Mouse (Mus musculus) limb, embryonic 14.5 days (tissue): ENCODE data around the gene Aldh1a7. TPM values are rescaled to one million over a fixed set of nuclear protein-coding genes. Genes with fewer than 3 reads are reported as not detected.

Experiments
- ATAC-seq: fragments of 200-750 bp; cut with Nextera tagmentation; 2 replicates; pipeline ENCODE4 v1.8.0; 2017; ENCODE audit warnings: low read depth, moderate number of reproducible peaks, moderate TSS enrichment; ENCODE audit not compliant: low FRiP score
- DNase-seq: peaks from one replicate; pipeline ENCODE4 v3.0.0-alpha.2; 2015; ENCODE audit warnings: low spot score
- H3K27ac ChIP-seq: fragments of 300-500 bp; sonication (generic); replicated peaks from 2 replicates; pipeline ENCODE4 v1.5.1; 2014; ENCODE audit warnings: low read depth, mild to moderate bottlenecking, low read length, moderate library complexity, mixed read lengths
- H3K27me3 ChIP-seq: fragments of 300-500 bp; sonication (generic); 2 replicates; pipeline ENCODE4 v1.6.1; 2014; ENCODE audit warnings: low read length, mixed read lengths; ENCODE audit not compliant: control insufficient read depth, insufficient read depth
- H3K36me3 ChIP-seq: fragments of 300-500 bp; sonication (generic); 2 replicates; pipeline ENCODE4 v1.6.1; 2014; ENCODE audit warnings: mild to moderate bottlenecking, low read length, moderate library complexity, mixed read lengths; ENCODE audit not compliant: control insufficient read depth, insufficient read depth
- H3K4me1 ChIP-seq: fragments of 300-500 bp; sonication (generic); 2 replicates; pipeline ENCODE4 v1.6.1; 2014; ENCODE audit warnings: antibody characterized with exemption, low read length, mixed read lengths; ENCODE audit not compliant: control insufficient read depth, insufficient read depth
- H3K4me2 ChIP-seq: fragments of 300-500 bp; sonication (generic); replicated peaks from 2 replicates; pipeline ENCODE4 v1.6.1; 2014; ENCODE audit warnings: low read depth, mild to moderate bottlenecking, low read length, moderate library complexity; ENCODE audit not compliant: severe bottlenecking
- H3K4me3 ChIP-seq: fragments of 300-500 bp; sonication (generic); replicated peaks from 2 replicates; pipeline ENCODE4 v1.5.1; 2014; ENCODE audit warnings: low read length
- H3K9ac ChIP-seq: fragments of 300-500 bp; sonication (generic); 2 replicates; pipeline ENCODE4 v1.6.1; 2014; ENCODE audit warnings: mild to moderate bottlenecking, low read depth, low read length, moderate library complexity; ENCODE audit not compliant: severe bottlenecking
- H3K9me3 ChIP-seq: fragments of 300-500 bp; sonication (generic); 2 replicates; pipeline ENCODE4 v1.6.1; 2016; ENCODE audit warnings: low read length; ENCODE audit not compliant: control insufficient read depth
- POLR2A ChIP-seq: fragments of 200-500 bp; IDR thresholded peaks from 2 replicates; pipeline ENCODE4 v1.8.0; 2012; ENCODE audit warnings: inconsistent platforms, mild to moderate bottlenecking, moderate library complexity, borderline replicate concordance; ENCODE audit not compliant: insufficient read depth, insufficient read length; ENCODE audit errors: extremely low read depth
- WGBS: fragments of 180-500 bp; shearing (Covaris S2); extraction: QIAGEN DNeasy Blood & Tissue Kit; methylation state at CpG from one replicate; pipeline ENCODE4 v1.1.7; 2014; 5-methylcytosine and 5-hydroxymethylcytosine counted together
- polyA plus RNA-seq, 2 experiments: library from polyadenylated mRNA; depleted of rRNA in 1 of 2; stranded (reverse) in 1 of 2; unstranded in 1 of 2; fragments of >200 nt; fragmentation: Nextera tagmentation in 1 of 2; extraction: Ambion mirVana in 1 of 2; gene quantifications; 2 replicates each; pipeline versions ENCODE4 v1.2.1 to v1.2.3; 2012 to 2014

Aldh1a7 gene
- 1.4 and 3.3 TPM in 2 replicates for polyA plus RNA-seq (2012; rRNA removed)
- polyA plus RNA-seq (2014; fragmentation: Nextera tagmentation; extraction: Ambion mirVana), result 4.5 and 5.2 TPM in 2 replicates

DNA sequence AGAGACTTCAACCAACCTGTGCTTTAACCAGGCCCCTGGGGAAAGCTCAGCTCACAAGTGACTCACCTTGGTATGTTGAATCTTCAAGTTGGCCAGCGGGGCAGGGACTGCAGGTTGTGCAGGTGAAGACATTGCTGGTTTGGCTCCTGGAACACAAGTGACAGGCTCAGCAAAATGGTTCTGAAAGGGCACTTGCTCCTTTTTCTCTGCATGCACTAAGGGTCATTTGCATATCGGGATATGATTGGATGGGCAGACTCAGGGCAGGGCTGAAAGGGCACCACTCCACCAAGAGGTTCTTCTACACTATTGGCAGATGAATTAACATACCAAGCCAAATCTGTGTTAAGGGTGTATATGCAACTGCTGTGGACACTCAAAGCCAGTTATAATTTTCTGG is at the start of gene Aldh1a7:
TSS of gene Aldh1a7 (minus strand) at position 182 of the 400 bp plus-strand sequence.
- H3K36me3 ChIP-seq, result no peaks in the 10 kb centered on the region
- no peak within 1 kb of the TSS for H3K4me2 ChIP-seq
- H3K4me3 ChIP-seq, result no peak within 1 kb of the TSS
- TF ChIP-seq POLR2A, result no peak
- no peak within 1 kb of the TSS for H3K9ac ChIP-seq
- H3K27me3 ChIP-seq, result no peaks in the 10 kb centered on the region
- H3K27ac ChIP-seq, result no peak within 1 kb of the TSS
- no peaks in the 10 kb centered on the region for H3K9me3 ChIP-seq
- DNase-seq, result no peak
- WGBS, result 71% methylated on average over 2 of the region's 2 CpGs
- no peaks in the 10 kb centered on the region for H3K4me1 ChIP-seq
- ATAC-seq, result no peak

GRCm38 (mm10) chr19:20775681-20776080 is 48.3 kb upstream of the Aldh1a7 start:
- TF ChIP-seq POLR2A, result no peak
- Histone ChIP-seq H3K4me3 (no peak overlapping the region), H3K4me1 (no peaks in the 10 kb centered on the region), H3K36me3 (no peaks in the 10 kb centered on the region), H3K9me3 (no peaks in the 10 kb centered on the region), H3K4me2 (no peak overlapping the region), H3K9ac (no peak overlapping the region), H3K27me3 (no peaks in the 10 kb centered on the region), H3K27ac (no peak overlapping the region)
- DNase-seq, result no peak
- ATAC-seq, result no peak
- WGBS, result 72% methylated on average over 2 of the region's 2 CpGs

GRCm38 (mm10) chr19:20773941-20774340 is 46.6 kb upstream of the Aldh1a7 start:
- WGBS, result 90% methylated on average over 7 of the region's 7 CpGs
- no peak overlapping the region for H3K4me3 ChIP-seq
- TF ChIP-seq POLR2A, result no peak
- DNase-seq, result no peak
- no peaks in the 10 kb centered on the region for H3K4me1 ChIP-seq
- ATAC-seq, result no peak
- no peaks in the 10 kb centered on the region for H3K36me3 ChIP-seq
- H3K9ac ChIP-seq, result no peak overlapping the region
- no peak overlapping the region for H3K4me2 ChIP-seq
- no peak overlapping the region for H3K27ac ChIP-seq
- H3K27me3 ChIP-seq, result no peaks in the 10 kb centered on the region
- no peaks in the 10 kb centered on the region for H3K9me3 ChIP-seq

DNA sequence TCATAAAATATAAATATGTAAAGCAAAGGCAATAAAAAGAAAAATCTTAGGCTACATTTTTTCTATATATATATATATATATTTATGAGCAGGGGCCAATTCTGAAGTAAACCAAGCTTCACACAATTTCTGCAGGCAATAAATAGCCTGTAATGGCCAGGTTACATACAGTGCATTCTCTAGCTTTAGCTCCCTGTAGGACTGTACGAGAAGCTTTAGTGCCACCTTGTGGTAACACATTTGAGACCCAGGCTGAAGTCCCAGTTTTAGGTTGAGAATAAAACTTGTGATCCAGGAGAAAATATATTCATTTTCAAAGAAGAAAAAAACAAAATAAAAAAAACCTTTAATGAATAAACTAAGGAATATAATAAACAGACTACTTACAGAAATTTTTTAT is 36.9 kb upstream of the Aldh1a7 start:
- 3% methylated on average over 1 of the region's 1 CpGs for WGBS
- H3K4me2 ChIP-seq, result no peak overlapping the region
- H3K27me3 ChIP-seq, result no peaks in the 10 kb centered on the region
- H3K36me3 ChIP-seq, result no peaks in the 10 kb centered on the region
- peak; percentile 50; the same call in 1 of the 2 replicates for ATAC-seq
- H3K4me1 ChIP-seq, result 0 out of 2 replicates have a peak, but pooled peaks cover 2% of the 10 kb centered on the region
- no peak overlapping the region for H3K4me3 ChIP-seq
- no peak for TF ChIP-seq POLR2A
- no peaks in the 10 kb centered on the region for H3K9me3 ChIP-seq
- no peak overlapping the region for H3K27ac ChIP-seq
- peak; percentile 75 for DNase-seq
- no peak overlapping the region for H3K9ac ChIP-seq

GRCm38 (mm10) chr19:20761675-20762426 is 34.5 kb upstream of the Aldh1a7 start:
- TF ChIP-seq POLR2A, result no peak
- no peaks in the 10 kb centered on the region for H3K27me3 ChIP-seq
- no peak overlapping the region for H3K9ac ChIP-seq
- 0 out of 2 replicates have a peak, but pooled peaks cover 2% of the 10 kb centered on the region for H3K4me1 ChIP-seq
- 75% methylated on average over 4 of the region's 4 CpGs for WGBS
- H3K36me3 ChIP-seq, result no peaks in the 10 kb centered on the region
- H3K4me3 ChIP-seq, result no peak overlapping the region
- ATAC-seq (no peak), DNase-seq (no peak)
- H3K27ac ChIP-seq, result no peak overlapping the region
- H3K9me3 ChIP-seq, result no peaks in the 10 kb centered on the region
- H3K4me2 ChIP-seq, result no peak overlapping the region
